Mouse (Mus musculus) Muller cell, postnatal 12 days (primary cell): ENCODE results near the gene Trim15.
"Not testable (repeated sequence)": the region's sequence is repeated elsewhere in the genome, so short reads cannot be mapped to it uniquely, and the experiment has no call there.

Source experiments
- DNase-seq: peaks from one replicate; pipeline ENCODE4 v3.0.0-alpha.2; 2015; ENCODE audit errors: inconsistent ontology term

Gene Trim15

DNA sequence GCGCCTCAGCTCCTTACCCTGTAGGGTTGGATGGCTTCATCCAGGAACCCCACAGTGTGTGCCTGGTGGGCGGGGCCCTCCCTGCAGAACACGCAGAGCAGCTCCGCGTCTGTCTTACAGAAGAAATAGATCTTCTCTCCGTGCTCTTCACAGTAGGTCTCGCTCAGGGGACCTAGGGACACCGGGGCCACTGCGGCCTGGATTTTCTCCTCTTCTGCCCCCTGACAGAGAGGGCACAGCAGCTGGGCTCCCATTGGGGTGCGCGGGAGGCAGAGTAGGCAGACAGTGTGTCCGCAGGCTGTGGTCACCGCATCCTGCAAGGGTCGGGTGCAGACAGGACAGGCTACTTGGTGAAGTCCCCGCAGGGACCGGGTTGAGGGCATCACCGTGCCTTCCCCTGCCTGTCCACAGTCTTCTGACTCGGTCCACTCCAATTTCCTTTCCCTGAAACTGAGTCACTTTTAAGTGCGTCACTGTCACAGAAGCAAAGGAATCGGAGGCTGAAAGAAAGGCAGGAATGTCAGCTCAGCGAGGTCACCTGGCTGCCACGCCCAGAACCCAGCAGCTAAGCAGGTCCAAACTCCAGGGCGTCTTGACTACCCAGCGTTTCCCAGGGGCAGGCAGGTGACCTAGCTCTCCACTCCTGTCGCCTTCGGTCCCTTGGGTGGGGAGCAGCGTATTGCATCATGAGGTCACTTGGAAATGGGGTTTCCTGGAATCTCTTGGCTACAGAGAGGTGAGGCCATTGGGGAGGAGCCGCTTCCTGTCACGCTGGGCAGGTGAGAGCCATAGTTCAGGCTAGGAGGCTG, at the start of gene Trim15:
Gene Trim15 (minus strand): TSS at position 492 of the 809 bp plus-strand sequence.
- peak; percentile 7 for DNase-seq

- peak; percentile 45 for DNase-seq
These were observed 48.1 kb upstream of the Trim15 start for GRCm38 (mm10) chr17:36915076-36915475.

DNA sequence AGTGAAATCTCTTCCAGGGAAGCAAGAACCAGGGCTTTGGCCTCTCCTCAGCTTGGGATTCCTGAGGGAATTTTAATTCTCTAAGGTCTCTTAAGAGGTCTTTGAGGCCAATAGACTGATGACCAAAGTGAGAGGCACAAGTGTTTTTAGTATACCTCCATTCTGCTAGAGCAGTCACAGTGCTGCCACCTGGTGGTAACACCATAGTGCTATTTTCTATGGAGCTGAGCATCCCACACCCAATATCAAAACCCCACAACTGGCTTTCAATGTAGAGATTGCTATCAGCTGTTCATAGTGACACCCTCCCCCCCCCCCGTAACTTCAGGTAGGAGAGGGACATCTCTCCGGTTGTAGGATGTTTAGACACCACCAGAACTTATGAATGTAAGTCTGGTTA, 47.1 kb upstream of the Trim15 start:
- DNase-seq: peak; percentile 43

DNA sequence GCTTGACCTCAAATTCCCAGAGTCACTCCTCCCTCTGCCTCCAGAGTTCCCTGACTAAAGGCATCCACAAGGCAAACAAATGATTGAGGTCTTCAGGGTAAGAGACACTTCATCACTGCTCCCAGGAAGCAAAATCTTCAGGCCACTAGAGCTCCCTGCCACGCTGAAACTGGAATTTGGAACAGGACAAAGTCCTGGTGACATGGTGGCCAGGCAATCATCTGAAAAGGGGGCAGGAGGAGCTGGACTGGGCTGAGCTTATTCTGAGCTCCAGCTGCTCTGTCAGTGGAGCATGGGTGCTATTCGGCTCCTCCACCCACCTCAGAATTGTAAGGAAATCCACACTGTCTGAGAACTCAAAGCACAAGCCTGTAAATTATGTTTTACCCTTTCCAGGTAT, 45.0 kb upstream of the Trim15 start:
- DNase-seq: no peak

DNA sequence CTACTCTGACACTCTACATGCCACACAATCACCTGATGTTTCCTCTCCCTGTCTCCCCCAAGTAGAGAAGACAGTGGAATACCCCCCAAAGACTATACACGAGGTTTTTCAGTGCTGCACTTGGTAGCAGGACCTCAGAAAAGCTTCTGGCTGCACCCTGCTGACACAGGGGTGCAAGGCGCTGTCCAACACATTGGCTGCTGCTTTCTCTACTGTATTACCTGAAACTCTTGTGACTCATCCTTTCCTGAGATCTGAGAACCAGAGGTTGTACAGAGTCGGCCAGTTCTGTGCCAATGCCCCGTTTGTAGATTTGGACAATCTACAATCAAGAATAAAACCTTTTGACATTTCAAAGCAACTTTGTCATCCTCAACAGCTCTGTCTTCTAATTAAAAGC, 42.8 kb upstream of the Trim15 start:
- DNase-seq: no peak

DNA sequence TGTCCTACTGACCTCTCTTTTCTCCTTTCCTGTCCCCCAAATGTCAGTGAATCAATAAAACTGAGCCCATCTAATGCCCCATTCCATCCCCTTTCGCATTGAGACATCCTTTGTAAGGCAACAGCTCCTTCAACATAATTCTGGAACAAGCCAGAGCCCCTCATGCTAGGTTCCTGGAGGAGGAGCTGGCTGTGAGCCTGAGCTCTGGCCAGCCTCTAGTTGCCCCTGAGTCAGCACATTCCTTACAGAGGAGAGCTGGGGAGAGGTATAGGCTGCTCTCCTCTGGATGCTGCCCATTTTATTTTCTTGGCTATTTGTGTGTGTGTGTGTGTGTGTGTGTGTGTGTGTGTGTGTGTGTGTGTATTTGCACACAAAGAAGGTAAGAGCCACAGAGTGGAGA, 41.2 kb upstream of the Trim15 start:
- DNase-seq: no peak

- no peak for DNase-seq
These were observed 36.6 kb upstream of the Trim15 start for GRCm38 (mm10) chr17:36903651-36904050.

GRCm38 (mm10) chr17:36900691-36901090, 33.7 kb upstream of the Trim15 start:
- no peak for DNase-seq

DNA sequence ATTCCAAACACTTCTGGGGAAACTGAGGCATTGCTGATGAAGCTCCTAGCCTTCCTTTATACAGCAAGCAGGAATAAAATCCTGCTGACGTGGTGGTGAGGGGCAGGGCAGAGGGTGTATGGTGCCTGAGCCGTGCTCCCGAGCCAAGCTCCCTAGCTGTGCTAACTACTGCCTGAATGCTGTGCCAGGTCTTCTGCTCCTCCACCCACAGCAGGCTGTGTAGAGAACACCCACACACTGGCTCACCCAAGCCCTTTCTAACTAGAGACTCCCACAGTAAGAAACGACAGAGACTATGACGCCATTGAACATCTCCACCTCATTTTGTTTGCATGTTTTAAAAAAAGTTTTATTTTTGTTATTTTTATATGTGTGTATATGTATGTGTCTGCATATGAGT, 33.0 kb upstream of the Trim15 start:
- no peak for DNase-seq

DNA sequence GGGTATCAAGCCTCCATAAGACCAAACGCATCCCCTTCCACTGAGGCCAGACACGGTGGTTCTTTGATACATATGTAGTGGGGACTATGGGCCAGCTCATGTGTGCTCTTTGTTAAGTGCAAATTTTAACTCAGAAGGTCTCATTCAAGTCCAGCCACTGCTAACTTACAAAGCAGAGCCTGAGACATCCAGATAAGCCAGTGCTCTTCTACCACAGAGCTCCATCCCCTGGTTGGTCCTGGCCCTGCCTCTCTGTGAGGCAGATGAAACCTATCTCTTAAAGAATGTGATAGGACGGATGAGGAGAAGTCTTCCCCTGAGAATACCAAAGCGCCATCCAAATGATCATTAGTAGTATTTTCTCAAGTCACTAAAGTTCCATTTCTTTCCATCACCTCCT, 32.4 kb upstream of the Trim15 start:
- no peak for DNase-seq

DNA sequence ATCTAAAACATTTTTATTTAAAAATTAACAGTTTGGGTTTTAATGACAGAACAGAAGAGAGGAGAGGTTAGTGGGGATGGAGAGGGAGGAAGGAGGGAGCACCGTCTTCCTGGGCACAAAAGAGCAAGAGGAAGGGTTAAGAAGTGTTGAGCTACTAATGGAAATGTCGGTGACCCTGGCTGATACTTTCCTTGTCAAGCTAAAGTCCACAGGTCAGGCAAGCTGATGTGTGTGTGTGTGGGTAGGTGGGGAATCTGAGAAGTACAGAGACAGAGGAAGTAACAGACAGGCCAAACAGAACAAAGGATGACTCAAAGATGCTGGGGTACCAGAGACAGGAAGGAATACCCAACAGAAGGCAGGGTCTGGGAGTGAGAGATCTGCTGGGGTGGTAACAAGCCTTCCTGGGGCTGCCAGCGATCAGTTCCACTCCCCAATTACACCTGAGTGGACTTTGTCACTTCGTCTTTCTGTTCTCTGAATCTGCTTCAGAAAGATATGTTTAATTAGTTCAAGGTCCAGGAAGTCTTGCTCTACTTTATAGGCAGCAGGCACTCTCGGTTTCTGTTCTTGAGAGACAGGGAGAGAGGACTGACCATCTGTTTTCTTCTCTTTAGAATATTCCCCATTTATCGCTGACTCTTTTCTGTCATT, 30.7 kb upstream of the Trim15 start, which contains the start of gene Trim31:
Gene Trim31 (plus strand): TSS at position 567 of the 654 bp plus-strand sequence.
- DNase-seq: no peak

GRCm38 (mm10) chr17:36897065-36897464, 30.1 kb upstream of the Trim15 start:
- DNase-seq: no peak

DNA sequence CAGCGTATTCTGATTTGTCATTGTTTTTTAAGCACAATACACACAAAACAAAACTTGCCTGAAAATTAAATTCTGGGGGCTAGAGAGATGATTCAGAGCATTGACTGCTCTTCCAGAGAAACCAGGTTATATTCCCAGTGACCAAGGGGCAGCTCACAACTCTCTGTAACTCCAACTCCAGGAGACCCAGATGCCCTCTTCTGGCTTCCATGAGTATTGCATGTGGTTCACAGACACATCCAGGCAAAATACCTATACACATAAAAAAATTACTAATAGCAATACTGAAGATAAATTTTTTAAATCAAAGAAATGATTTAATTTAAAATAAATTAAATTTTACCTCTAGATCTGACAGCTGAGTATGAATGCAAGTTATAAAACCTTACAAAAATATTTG, 29.6 kb upstream of the Trim15 start:
- DNase-seq: no peak

GRCm38 (mm10) chr17:36893387-36893786, 26.4 kb upstream of the Trim15 start:
- DNase-seq: no peak

- peak; percentile 32 for DNase-seq
These were observed 25.4 kb upstream of the Trim15 start for GRCm38 (mm10) chr17:36892362-36892761.

DNA sequence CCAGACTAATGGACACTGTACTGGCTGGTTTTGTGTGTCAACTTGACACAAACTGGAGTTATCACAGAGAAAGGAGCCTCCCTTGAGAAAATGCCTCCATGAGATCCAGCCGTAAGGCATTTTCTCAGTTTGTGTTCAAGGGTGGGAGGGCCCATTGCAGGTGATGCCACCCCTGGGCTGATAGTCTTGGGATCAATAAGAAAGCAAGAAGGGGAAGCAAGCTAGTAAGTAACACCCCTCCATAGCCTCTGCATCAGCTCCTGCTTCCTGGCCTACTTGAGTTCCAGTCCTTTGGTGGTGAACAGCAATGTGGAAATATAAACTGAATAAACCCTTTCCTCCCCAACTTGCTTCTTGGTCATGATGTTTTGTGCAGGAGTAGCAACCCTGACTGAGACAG, 24.5 kb upstream of the Trim15 start:
- DNase-seq: not testable (repeated sequence)

GRCm38 (mm10) chr17:36890073-36890903, 23.3 kb upstream of the Trim15 start, which contains the start of gene Trim40:
TSS of gene Trim40 (minus strand) at chr17:36890123.
- DNase-seq: no peak

GRCm38 (mm10) chr17:36885132-36885790, 18.3 kb upstream of the Trim15 start:
- no peak for DNase-seq

DNA sequence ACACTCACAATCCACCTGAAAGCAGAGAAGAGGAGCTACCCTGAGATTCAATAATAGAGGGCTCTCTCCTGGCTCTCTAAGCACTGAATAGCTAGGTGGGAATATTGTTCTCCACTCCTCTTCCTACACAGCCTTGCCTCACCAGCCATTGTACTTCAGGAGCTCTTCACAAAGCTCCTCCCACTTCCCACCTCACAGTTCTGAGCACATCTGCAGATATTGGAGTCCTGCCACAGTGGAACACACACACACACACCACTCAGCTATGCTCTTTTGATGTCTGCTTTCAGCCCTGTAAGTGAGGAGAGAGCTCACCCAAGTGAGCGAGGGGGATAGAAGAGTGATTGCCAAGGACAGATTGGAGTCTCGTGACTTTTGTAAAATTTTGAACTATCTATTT, 16.3 kb upstream of the Trim15 start:
- DNase-seq: no peak

- DNase-seq: no peak
These were observed 7.6 kb upstream of the Trim15 start for GRCm38 (mm10) chr17:36874636-36875035.

DNA sequence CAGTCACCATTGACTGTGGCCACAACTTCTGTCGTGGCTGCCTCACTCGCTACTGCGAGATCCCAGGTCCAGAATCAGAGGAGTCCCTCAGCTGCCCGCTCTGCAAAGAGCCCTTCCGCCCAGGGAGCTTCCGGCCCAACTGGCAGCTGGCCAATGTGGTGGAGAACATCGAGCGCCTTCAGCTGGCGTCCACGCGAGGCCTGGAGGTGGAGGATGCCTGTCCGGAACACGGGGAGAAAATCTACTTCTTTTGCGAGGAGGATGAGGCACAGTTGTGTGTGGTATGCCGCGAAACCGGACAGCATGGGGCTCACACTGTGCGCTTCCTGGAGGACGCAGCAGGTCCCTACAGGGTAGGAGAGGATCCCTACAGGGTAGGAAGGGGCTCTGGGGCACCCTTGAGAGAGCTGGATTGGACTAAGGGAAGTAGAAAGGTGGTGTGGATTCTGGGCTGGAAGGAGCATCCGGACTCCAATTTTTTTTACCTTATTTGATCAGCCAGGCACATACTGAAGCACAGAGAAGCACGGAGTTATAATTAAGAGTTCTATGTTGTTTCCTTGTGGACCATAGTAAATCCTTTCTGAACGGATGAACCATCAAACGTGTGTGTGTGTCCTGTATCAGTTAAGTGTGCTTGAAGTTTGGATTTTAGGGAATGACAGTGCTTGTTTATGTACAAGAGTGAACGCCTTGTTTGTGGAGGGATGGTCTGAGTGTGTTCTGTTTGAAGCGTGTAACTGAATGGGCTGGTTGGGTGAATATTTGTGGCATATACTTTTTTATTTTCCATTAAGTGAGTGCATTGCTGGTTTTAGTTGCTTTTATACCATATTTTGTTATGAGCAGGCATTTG, 3.2 kb upstream of the Trim15 start:
- no peak for DNase-seq
